Mouse (Mus musculus) CH12.LX (cell line): ENCODE measurements around the gene Zfp507. TPM values are rescaled to one million over a fixed set of nuclear protein-coding genes. Genes with fewer than 3 reads are reported as not detected.

Experiments
- DNase-seq: peaks from one replicate; pipeline ENCODE4 v3.0.0-alpha.2; 2013; ENCODE audit errors: extremely low read depth
- H3K27ac ChIP-seq: 2 replicates; pipeline ENCODE4 v1.5.1; 2012; ENCODE audit warnings: low read depth, mild to moderate bottlenecking, control low read depth, moderate library complexity; ENCODE audit not compliant: insufficient read depth
- H3K27me3 ChIP-seq: replicated peaks from 2 replicates; pipeline ENCODE3; 2012; ENCODE audit warnings: inconsistent platforms
- H3K36me3 ChIP-seq, 2 experiments: replicated peaks in 1 of 2; 2 replicates each; pipeline versions ENCODE3 to v1.6.1; 2012; ENCODE audit warnings: inconsistent platforms in 1 of 2, low read length in 1 of 2, mild to moderate bottlenecking in 1 of 2, mixed read lengths in 1 of 2, moderate library complexity in 1 of 2; ENCODE audit not compliant: control insufficient read depth in 1 of 2, insufficient read depth in 1 of 2
- H3K4me1 ChIP-seq, 2 experiments: 2 replicates each; pipeline ENCODE4 v1.6.1; 2012; ENCODE audit warnings: inconsistent platforms in 1 of 2, moderate library complexity in 1 of 2; ENCODE audit not compliant: insufficient read depth in 2 of 2, control insufficient read depth in 1 of 2
- H3K4me2 ChIP-seq: 2 replicates; pipeline ENCODE4 v1.6.1; 2012; ENCODE audit warnings: low read depth, mild to moderate bottlenecking, control low read depth; ENCODE audit not compliant: poor library complexity, insufficient read depth, severe bottlenecking
- H3K4me3 ChIP-seq, 3 experiments: fragments of 150-350 bp in 1 of 3; sonication (generic) in 1 of 3; replicated peaks in 1 of 3; 2 replicates each; pipeline versions ENCODE3 to v1.5.1; 2011 to 2012; ENCODE audit warnings: low read depth in 2 of 3, low read length in 2 of 3, mild to moderate bottlenecking in 2 of 3, moderate library complexity in 2 of 3, control low read depth in 1 of 3, improper control_type of control experiment in 1 of 3, inconsistent platforms in 1 of 3, mixed read lengths in 1 of 3; ENCODE audit not compliant: poor library complexity in 1 of 3
- H3K79me2 ChIP-seq: replicated peaks from 2 replicates; pipeline ENCODE4 v1.6.1; 2012; ENCODE audit warnings: mild to moderate bottlenecking, moderate library complexity; ENCODE audit not compliant: control insufficient read depth, poor library complexity, insufficient read depth, severe bottlenecking; ENCODE audit errors: extremely low read depth
- H3K9ac ChIP-seq: 2 replicates; pipeline ENCODE4 v1.6.1; 2012; ENCODE audit warnings: low read depth, mild to moderate bottlenecking, control low read depth, moderate library complexity; ENCODE audit not compliant: insufficient read depth
- H3K9me3 ChIP-seq: replicated peaks from 2 replicates; pipeline ENCODE3; 2012; ENCODE audit warnings: low read length, inconsistent platforms, mixed read lengths
- BHLHE40 ChIP-seq: IDR thresholded peaks from 2 replicates; pipeline ENCODE4 v1.6.1; 2011; ENCODE audit warnings: mild to moderate bottlenecking, low read depth, low read length, improper control_type of control experiment
- CHD2 ChIP-seq: IDR thresholded peaks from 2 replicates; pipeline ENCODE4 v1.6.1; 2011; ENCODE audit warnings: low read length, improper control_type of control experiment
- CTCF ChIP-seq, 2 experiments: IDR thresholded peaks in 1 of 2; conservative IDR thresholded peaks in 1 of 2; 2 replicates each; pipeline ENCODE4 v1.5.1; 2011 to 2012; ENCODE audit warnings: low read depth in 2 of 2, low read length in 2 of 2, improper control_type of control experiment in 1 of 2, inconsistent platforms in 1 of 2, mild to moderate bottlenecking in 1 of 2, moderate library complexity in 1 of 2
- ELF1 ChIP-seq: IDR thresholded peaks from 2 replicates; pipeline ENCODE4 v1.6.1; 2014; ENCODE audit warnings: low read depth, mild to moderate bottlenecking, inconsistent platforms, low read length, improper control_type of control experiment
- EP300 ChIP-seq: IDR thresholded peaks from 2 replicates; pipeline ENCODE4 v1.6.1; 2011; ENCODE audit warnings: low read length, improper control_type of control experiment
- ETS1 ChIP-seq: conservative IDR thresholded peaks from 2 replicates; pipeline ENCODE4 v1.6.1; 2012; ENCODE audit warnings: low read depth, mild to moderate bottlenecking, inconsistent platforms, low read length, improper control_type of control experiment, moderate library complexity
- GABPA ChIP-seq: IDR thresholded peaks from 2 replicates; pipeline ENCODE4 v1.6.1; 2012; ENCODE audit warnings: low read depth, low read length, improper control_type of control experiment, inconsistent platforms; ENCODE audit not compliant: insufficient replicate concordance
- HCFC1 ChIP-seq: IDR thresholded peaks from 2 replicates; pipeline ENCODE4 v1.6.1; 2012; ENCODE audit warnings: low read depth, mild to moderate bottlenecking, inconsistent platforms, low read length, improper control_type of control experiment
- JUN ChIP-seq: IDR thresholded peaks from 2 replicates; pipeline ENCODE4 v1.6.1; 2011; ENCODE audit warnings: low read depth, mild to moderate bottlenecking, low read length, improper control_type of control experiment, moderate library complexity; ENCODE audit not compliant: insufficient read depth
- KAT2A ChIP-seq: IDR thresholded peaks from 2 replicates; pipeline ENCODE4 v1.6.1; 2012; ENCODE audit warnings: low read length, improper control_type of control experiment, inconsistent platforms; ENCODE audit not compliant: insufficient replicate concordance
- MAFK ChIP-seq: IDR thresholded peaks from 2 replicates; pipeline ENCODE4 v1.6.1; 2011; ENCODE audit warnings: low read length, improper control_type of control experiment; ENCODE audit not compliant: insufficient replicate concordance
- MAX ChIP-seq: IDR thresholded peaks from 2 replicates; pipeline ENCODE4 v1.6.1; 2011; ENCODE audit warnings: low read length, improper control_type of control experiment
- MEF2A ChIP-seq: IDR thresholded peaks from 2 replicates; pipeline ENCODE4 v1.6.1; 2014; ENCODE audit warnings: low read depth, mild to moderate bottlenecking, inconsistent platforms, low read length, improper control_type of control experiment, borderline replicate concordance
- PAX5 ChIP-seq: IDR thresholded peaks from 2 replicates; pipeline ENCODE4 v1.6.1; 2012; ENCODE audit warnings: low read length, inconsistent platforms, mixed read lengths
- POLR2AphosphoS2 ChIP-seq: IDR thresholded peaks from 2 replicates; pipeline ENCODE4 v1.6.1; 2011; ENCODE audit warnings: low read depth, low read length, improper control_type of control experiment
- RAD21 ChIP-seq: IDR thresholded peaks from 2 replicates; pipeline ENCODE4 v1.6.1; 2011; ENCODE audit warnings: low read depth, mild to moderate bottlenecking, low read length, improper control_type of control experiment, moderate library complexity
- RCOR1 ChIP-seq: conservative IDR thresholded peaks from 2 replicates; pipeline ENCODE4 v1.6.1; 2012; ENCODE audit warnings: low read depth, mild to moderate bottlenecking, inconsistent platforms, low read length, improper control_type of control experiment
- SIN3A ChIP-seq: IDR thresholded peaks from 2 replicates; pipeline ENCODE4 v1.6.1; 2012; ENCODE audit warnings: low read length, improper control_type of control experiment, inconsistent platforms
- TBP ChIP-seq: conservative IDR thresholded peaks from 2 replicates; pipeline ENCODE4 v1.6.1; 2011; ENCODE audit warnings: low read depth, low read length, improper control_type of control experiment
- TCF12 ChIP-seq: IDR thresholded peaks from 2 replicates; pipeline ENCODE4 v1.6.1; 2014; ENCODE audit warnings: low read depth, mild to moderate bottlenecking, inconsistent platforms, low read length, improper control_type of control experiment
- UBTF ChIP-seq: IDR thresholded peaks from 2 replicates; pipeline ENCODE4 v1.6.1; 2012; ENCODE audit warnings: low read depth, mild to moderate bottlenecking, inconsistent platforms, low read length, improper control_type of control experiment, moderate library complexity
- ZKSCAN1 ChIP-seq: IDR thresholded peaks from 2 replicates; pipeline ENCODE4 v1.6.1; 2012; ENCODE audit warnings: low read depth, inconsistent platforms, low read length, improper control_type of control experiment, borderline replicate concordance
- ZMIZ1 ChIP-seq: IDR thresholded peaks from 2 replicates; pipeline ENCODE4 v1.6.1; 2012; ENCODE audit warnings: low read depth, mild to moderate bottlenecking, inconsistent platforms, low read length, improper control_type of control experiment
- ZNF384 ChIP-seq: IDR thresholded peaks from 2 replicates; pipeline ENCODE4 v1.6.1; 2012; ENCODE audit warnings: low read depth, low read length, improper control_type of control experiment, inconsistent platforms
- dilution Hi-C: fragments of 300-500 bp; cut with MboI; formaldehyde crosslinking; loops from 2 replicates; pipeline ENCODE4 v1.14.3; 2020; ENCODE audit warnings: low sequenced_read_pairs; ENCODE audit not compliant: extremely low pct_unique_long_range_greater_than_20kb, extremely low pct_ligation_motif_present
- in situ Hi-C: fragments of 300-500 bp; cut with MboI; formaldehyde crosslinking; loops from 3 replicates; pipeline ENCODE4 v1.14.3; 2019; ENCODE audit warnings: low sequenced_read_pairs, low pct_ligation_motif_present, low pct_unique_long_range_greater_than_20kb, mixed read lengths
- polyA plus RNA-seq: library from polyadenylated mRNA; unstranded; fragments of >175 nt; gene quantifications from 2 replicates; pipeline ENCODE4 v1.2.1, GENCODE M21; 2012; ENCODE audit warnings: low read depth; ENCODE audit not compliant: insufficient read length
- total RNA-seq, 2 experiments: library from RNA; depleted of rRNA; stranded (reverse); fragments of 300-350 nt in 1 of 2; fragments of >200 nt in 1 of 2; gene quantifications; 2 replicates each; pipeline ENCODE4 v1.2.3; 2012 to 2014

Zfp507 gene
- total and polyA plus RNA-seq, 3 experiments = 10.4 to 19.8 (median 19.5) TPM

GRCm38 (mm10) chr7:35728376-35728775 lies 74.4 kb downstream of the Zfp507 start:
- no peaks in the 10 kb centered on the region for H3K27me3 ChIP-seq
- no peak overlapping the region for H3K27ac ChIP-seq
- H3K4me2 ChIP-seq = no peak overlapping the region
- no peak overlapping the region for H3K9ac ChIP-seq
- H3K9me3 ChIP-seq = no peaks in the 10 kb centered on the region
- in situ Hi-C loops = no loop called here
- TF ChIP-seq TCF12 = no peak
- no peak for TF ChIP-seq BHLHE40
- no peak for TF ChIP-seq MAX
- TF ChIP-seq RAD21 = no peak
- TF ChIP-seq TBP = no peak
- no peak for TF ChIP-seq HCFC1
- TF ChIP-seq ZMIZ1 = no peak
- no peak for TF ChIP-seq JUN
- no peak for TF ChIP-seq ZKSCAN1
- TF ChIP-seq CTCF (conservative IDR thresholded peaks at IDR 0.05 in 1 of 2, IDR thresholded peaks at IDR 0.05 in 1 of 2; ENCODE audit: low read depth in 2 of 2, low read length in 2 of 2) = no peak
- no peak for TF ChIP-seq GABPA
- TF ChIP-seq SIN3A = no peak
- TF ChIP-seq KAT2A = no peak
- no peak for TF ChIP-seq MAFK
- TF ChIP-seq ZNF384 = no peak
- TF ChIP-seq CHD2 = no peak
- no peak for TF ChIP-seq EP300
- TF ChIP-seq UBTF = no peak
- H3K4me1 ChIP-seq = no peaks in the 10 kb centered on the region
- no peaks in the 10 kb centered on the region for H3K36me3 ChIP-seq
- H3K79me2 ChIP-seq = no peaks in the 10 kb centered on the region
- no peak overlapping the region for H3K4me3 ChIP-seq
- DNase-seq = no peak
- dilution Hi-C loops = no loop called here

GRCm38 (mm10) chr7:35723035-35723434 lies 79.8 kb downstream of the Zfp507 start:
- H3K36me3 ChIP-seq = peaks cover 0 to 5% of the 10 kb centered on the region in 2 experiments
- no peak overlapping the region for H3K4me3 ChIP-seq
- TF ChIP-seq ELF1 (no peak), RCOR1 (no peak), MEF2A (no peak), SIN3A (no peak), POLR2AphosphoS2 (no peak), ETS1 (no peak), CTCF (conservative IDR thresholded peaks at IDR 0.05 in 1 of 2, IDR thresholded peaks at IDR 0.05 in 1 of 2; ENCODE audit: low read depth in 2 of 2, low read length in 2 of 2) (peak in 1 of 2 experiments; percentile 14; a peak in 2 of 4 replicates), PAX5 (no peak), GABPA (no peak)
- H3K27me3 ChIP-seq = no peaks in the 10 kb centered on the region
- H3K4me1 ChIP-seq = no peaks in the 10 kb centered on the region
- no peak overlapping the region for H3K9ac ChIP-seq
- no peak for DNase-seq
- H3K79me2 ChIP-seq = no peaks in the 10 kb centered on the region
- no peak overlapping the region for H3K4me2 ChIP-seq
- H3K27ac ChIP-seq = no peak overlapping the region
- in situ Hi-C loops (no loop called here), dilution Hi-C loops (no loop called here)
- H3K9me3 ChIP-seq = peaks cover 2% of the 10 kb centered on the region

Other genes starting within 250 kb of the Zfp507 start
- 29.8 and 35.9 TPM in 2 replicates for gene Nudt19, start 246.7 kb downstream of the Zfp507 start, total RNA-seq (2012; rRNA removed)
- gene Nudt19, start 246.7 kb downstream of the Zfp507 start, total RNA-seq (2014; rRNA removed) = 128 and 130 TPM in 2 replicates
- gene Nudt19, start 246.7 kb downstream of the Zfp507 start, polyA plus RNA-seq = 42.7 and 58.0 TPM in 2 replicates
- 0.17 and 0.21 TPM in 2 replicates for gene Rgs9bp, start 217.4 kb downstream of the Zfp507 start, total RNA-seq (2012; rRNA removed)
- 0.05 and 0.11 TPM in 2 replicates for gene Rgs9bp, start 217.4 kb downstream of the Zfp507 start, total RNA-seq (2014; rRNA removed)
- 0.04 and 0.06 TPM in 2 replicates for gene Rgs9bp, start 217.4 kb downstream of the Zfp507 start, polyA plus RNA-seq
- 44.4 and 49.1 TPM in 2 replicates for gene Ankrd27, start 216.8 kb downstream of the Zfp507 start, total RNA-seq (2012; rRNA removed)
- gene Ankrd27, start 216.8 kb downstream of the Zfp507 start, total RNA-seq (2014; rRNA removed) = 33.4 and 39.0 TPM in 2 replicates
- 38.6 and 39.7 TPM in 2 replicates for gene Ankrd27, start 216.8 kb downstream of the Zfp507 start, polyA plus RNA-seq
- gene Pdcd5, start 155.5 kb downstream of the Zfp507 start, total RNA-seq (2012; rRNA removed) = 174 and 227 TPM in 2 replicates
- 241 and 294 TPM in 2 replicates for gene Pdcd5, start 155.5 kb downstream of the Zfp507 start, total RNA-seq (2014; rRNA removed)
- 242 and 272 TPM in 2 replicates for gene Pdcd5, start 155.5 kb downstream of the Zfp507 start, polyA plus RNA-seq
- gene Dpy19l3, start 48.5 kb downstream of the Zfp507 start, total RNA-seq (2012; rRNA removed) = 3.7 and 5.5 TPM in 2 replicates
- gene Dpy19l3, start 48.5 kb downstream of the Zfp507 start, total RNA-seq (2014; rRNA removed) = 5.0 and 6.2 TPM in 2 replicates
- 15.4 and 18.3 TPM in 2 replicates for gene Dpy19l3, start 48.5 kb downstream of the Zfp507 start, polyA plus RNA-seq